Mouse (Mus musculus) kidney, adult 2 months (tissue): ENCODE results near the gene Rab22a. TPM values are rescaled to one million over a fixed set of nuclear protein-coding genes. Genes with fewer than 3 reads are reported as not detected.
"Not testable (repeated sequence)": the region's sequence is repeated elsewhere in the genome, so short reads cannot be mapped to it uniquely, and the experiment has no call there.

Experiments used
- DNase-seq: peaks from one replicate; pipeline ENCODE4 v3.0.0; 2021
- H3K27ac ChIP-seq: fragments of 200-500 bp; 2 replicates; pipeline ENCODE4 v1.5.1; 2012; ENCODE audit warnings: low read depth, low read length, control low read depth, inconsistent platforms; ENCODE audit not compliant: insufficient read depth
- H3K27me3 ChIP-seq: fragments of 200-500 bp; replicated peaks from 2 replicates; pipeline ENCODE4 v1.6.1; 2012; ENCODE audit warnings: mild to moderate bottlenecking, moderate library complexity, low read length, inconsistent platforms; ENCODE audit not compliant: control insufficient read depth, insufficient read depth
- H3K36me3 ChIP-seq: fragments of 200-500 bp; 2 replicates; pipeline ENCODE4 v1.6.1; 2012; ENCODE audit warnings: mild to moderate bottlenecking, moderate library complexity, low read length, inconsistent platforms; ENCODE audit not compliant: control insufficient read depth, insufficient read depth
- H3K4me1 ChIP-seq: fragments of 200-500 bp; 2 replicates; pipeline ENCODE4 v1.6.1; 2011; ENCODE audit warnings: low read length; ENCODE audit not compliant: control insufficient read depth, insufficient read depth
- H3K4me3 ChIP-seq: fragments of 200-500 bp; 2 replicates; pipeline ENCODE4 v1.5.1; 2011; ENCODE audit warnings: mild to moderate bottlenecking, low read depth, low read length, control low read depth; ENCODE audit not compliant: insufficient read depth
- CTCF ChIP-seq: fragments of 200-500 bp; conservative IDR thresholded peaks from 2 replicates; pipeline ENCODE4 v1.5.1; 2011; ENCODE audit warnings: low read depth, mild to moderate bottlenecking, control low read depth, low read length, moderate library complexity, mixed read lengths; ENCODE audit not compliant: insufficient read depth, insufficient read length
- POLR2A ChIP-seq: fragments of 200-500 bp; IDR thresholded peaks from one replicate; pipeline ENCODE4 v1.6.1; 2011; ENCODE audit warnings: low read depth, low read length, control low read depth
- WGBS: fragments of 180-500 bp; shearing (Covaris S2); methylation state at CpG from one replicate; pipeline ENCODE4 v1.1.7; 2018; 5-methylcytosine and 5-hydroxymethylcytosine counted together
- polyA plus RNA-seq: library from polyadenylated mRNA; depleted of rRNA; stranded (reverse); fragments of >200 nt; gene quantifications from 2 replicates; pipeline ENCODE4 v1.2.3, GENCODE M21; 2012

The Rab22a gene
- polyA plus RNA-seq, 1 experiment: 24.4 TPM

- DNase-seq: no peak
- Histone ChIP-seq H3K4me3 (no peak overlapping the region), H3K4me1 (no peaks in the 10 kb centered on the region), H3K36me3 (no peaks in the 10 kb centered on the region), H3K27ac (no peak overlapping the region), H3K27me3 (no peaks in the 10 kb centered on the region)
- no peak for TF ChIP-seq CTCF
- no peak for TF ChIP-seq POLR2A
- WGBS: 90% methylated on average over 3 of the region's 3 CpGs
Measured at GRCm38 (mm10) chr2:173625786-173626185, 33.8 kb upstream of the Rab22a start.

- WGBS: 92% methylated on average over 15 of the region's 15 CpGs
- not testable (repeated sequence) for H3K4me1 ChIP-seq, H3K27ac ChIP-seq, H3K4me3 ChIP-seq, DNase-seq, H3K27me3 ChIP-seq, H3K36me3 ChIP-seq
Measured at GRCm38 (mm10) chr2:173634106-173634505, 25.5 kb upstream of the Rab22a start.

- no peaks in the 10 kb centered on the region for H3K4me1 ChIP-seq
- TF ChIP-seq CTCF (no peak), POLR2A (no peak)
- H3K4me3 ChIP-seq: no peak overlapping the region
- DNase-seq: no peak
- H3K36me3 ChIP-seq: no peaks in the 10 kb centered on the region
- no peak overlapping the region for H3K27ac ChIP-seq
- H3K27me3 ChIP-seq: no peaks in the 10 kb centered on the region
Measured at GRCm38 (mm10) chr2:173641370-173641769, 18.2 kb upstream of the Rab22a start.

- no peak overlapping the region for H3K4me3 ChIP-seq
- no peaks in the 10 kb centered on the region for H3K27me3 ChIP-seq
- DNase-seq: no peak
- H3K27ac ChIP-seq: no peak overlapping the region
- H3K4me1 ChIP-seq: no peaks in the 10 kb centered on the region
- 67% methylated on average over 15 of the region's 15 CpGs for WGBS
- TF ChIP-seq POLR2A: no peak
- no peak for TF ChIP-seq CTCF
- H3K36me3 ChIP-seq: no peaks in the 10 kb centered on the region
Measured at GRCm38 (mm10) chr2:173642262-173642999, 17.1 kb upstream of the Rab22a start.

GRCm38 (mm10) chr2:173647197-173647911 lies 12.2 kb upstream of the Rab22a start:
- WGBS: 72% methylated on average over 19 of the region's 19 CpGs
- Histone ChIP-seq H3K4me1 (no peaks in the 10 kb centered on the region), H3K27me3 (no peaks in the 10 kb centered on the region)

GRCm38 (mm10) chr2:173649762-173650161 lies 9.8 kb upstream of the Rab22a start:
- no peaks in the 10 kb centered on the region for H3K36me3 ChIP-seq
- H3K27ac ChIP-seq: no peak overlapping the region
- no peaks in the 10 kb centered on the region for H3K27me3 ChIP-seq
- H3K4me3 ChIP-seq: no peak overlapping the region
- WGBS: 79% methylated on average over 10 of the region's 10 CpGs
- no peak for TF ChIP-seq POLR2A
- TF ChIP-seq CTCF: no peak
- no peak for DNase-seq
- peaks cover 13% of the 10 kb centered on the region for H3K4me1 ChIP-seq

More at GRCm38 (mm10) chr2:173647197-173647911, 12.2 kb upstream of the Rab22a start:
- H3K4me3 ChIP-seq: no peak overlapping the region
- H3K36me3 ChIP-seq: no peaks in the 10 kb centered on the region
- no peak for TF ChIP-seq CTCF
- TF ChIP-seq POLR2A: no peak
- peak; percentile 33 for DNase-seq
- H3K27ac ChIP-seq: no peak overlapping the region

GRCm38 (mm10) chr2:173653526-173653925 lies 6.0 kb upstream of the Rab22a start:
- DNase-seq: peak; percentile 69
- no peak for TF ChIP-seq CTCF
- Histone ChIP-seq H3K27me3 (no peaks in the 10 kb centered on the region), H3K27ac (peak overlapping the region; percentile 4; the same call in 1 of the 2 replicates), H3K4me3 (no peak overlapping the region), H3K36me3 (no peaks in the 10 kb centered on the region), H3K4me1 (peaks cover 13% of the 10 kb centered on the region)
- 33% methylated on average over 5 of the region's 5 CpGs for WGBS
